Mouse (Mus musculus) MEL (cell line): ENCODE results near the gene H2-DMb1. TPM values are rescaled to one million over a fixed set of nuclear protein-coding genes. Genes with fewer than 3 reads are reported as not detected.

Experiments
- DNase-seq: peaks from one replicate; pipeline ENCODE4 v3.0.0; 2011; ENCODE audit warnings: low read depth, low spot score
- H3K27ac ChIP-seq: 2 replicates; pipeline ENCODE4 v1.5.1; 2012; ENCODE audit warnings: low read depth, mild to moderate bottlenecking, control low read depth, low read length, moderate library complexity; ENCODE audit not compliant: control insufficient read depth
- H3K27me3 ChIP-seq, 2 experiments: fragments of 150-350 bp in 1 of 2; sonication (generic) in 1 of 2; 2 replicates each; pipeline ENCODE4 v1.6.1; 2012; ENCODE audit warnings: low read length in 2 of 2, mild to moderate bottlenecking in 2 of 2, improper control_type of control experiment in 1 of 2, moderate library complexity in 1 of 2; ENCODE audit not compliant: insufficient read depth in 2 of 2, control insufficient read depth in 1 of 2
- H3K36me3 ChIP-seq, 2 experiments: 2 replicates each; pipeline ENCODE4 v1.6.1; 2012 to 2014; ENCODE audit warnings: low read length in 2 of 2, improper control_type of control experiment in 1 of 2, inconsistent platforms in 1 of 2, mild to moderate bottlenecking in 1 of 2; ENCODE audit not compliant: insufficient read depth in 2 of 2, control insufficient read depth in 1 of 2
- H3K4me1 ChIP-seq, 2 experiments: fragments of 150-350 bp in 1 of 2; sonication (generic) in 1 of 2; 2 replicates each; pipeline ENCODE4 v1.6.1; 2012; ENCODE audit warnings: low read length in 2 of 2, improper control_type of control experiment in 1 of 2, mild to moderate bottlenecking in 1 of 2; ENCODE audit not compliant: insufficient read depth in 2 of 2, control insufficient read depth in 1 of 2
- H3K4me3 ChIP-seq, 2 experiments: fragments of 150-350 bp in 1 of 2; sonication (generic) in 1 of 2; 2 replicates each; pipeline ENCODE4 v1.5.1; 2012; ENCODE audit warnings: low read depth in 2 of 2, low read length in 2 of 2, mild to moderate bottlenecking in 2 of 2, moderate library complexity in 2 of 2, control low read depth in 1 of 2, improper control_type of control experiment in 1 of 2; ENCODE audit not compliant: control insufficient read depth in 1 of 2, insufficient read depth in 1 of 2
- H3K79me2 ChIP-seq: 2 replicates; pipeline ENCODE4 v1.6.1; 2012; ENCODE audit warnings: mild to moderate bottlenecking, low read length, moderate library complexity; ENCODE audit not compliant: control insufficient read depth, poor library complexity, insufficient read depth
- H3K9ac ChIP-seq: 2 replicates; pipeline ENCODE4 v1.6.1; 2012; ENCODE audit warnings: low read depth, mild to moderate bottlenecking, control low read depth, low read length, moderate library complexity; ENCODE audit not compliant: control insufficient read depth, poor library complexity, severe bottlenecking
- H3K9me3 ChIP-seq: fragments of 150-350 bp; sonication (generic); replicated peaks from 2 replicates; pipeline ENCODE4 v1.6.1; 2012; ENCODE audit warnings: mild to moderate bottlenecking, low read length, improper control_type of control experiment, moderate library complexity; ENCODE audit not compliant: insufficient read depth
- BHLHE40 ChIP-seq: IDR thresholded peaks from 2 replicates; pipeline ENCODE4 v1.6.1; 2012; ENCODE audit warnings: low read depth, mild to moderate bottlenecking, inconsistent platforms, low read length, improper control_type of control experiment, borderline replicate concordance
- CTCF ChIP-seq, 3 experiments: IDR thresholded peaks in 2 of 3; conservative IDR thresholded peaks in 1 of 3; 2 replicates each; pipeline ENCODE4 v1.5.1; 2011 to 2012; ENCODE audit warnings: low read length in 3 of 3, low read depth in 2 of 3, mild to moderate bottlenecking in 2 of 3, improper control_type of control experiment in 1 of 3, inconsistent platforms in 1 of 3, mixed read lengths in 1 of 3, moderate library complexity in 1 of 3; ENCODE audit not compliant: control insufficient read depth in 1 of 3, insufficient read depth in 1 of 3, poor library complexity in 1 of 3, severe bottlenecking in 1 of 3
- E2F4 ChIP-seq: IDR thresholded peaks from 2 replicates; pipeline ENCODE4 v1.6.1; 2011; ENCODE audit warnings: low read depth, low read length, improper control_type of control experiment, borderline replicate concordance
- ELF1 ChIP-seq: IDR thresholded peaks from 2 replicates; pipeline ENCODE4 v1.6.1; 2014; ENCODE audit warnings: low read depth, mild to moderate bottlenecking, inconsistent platforms, low read length, improper control_type of control experiment, moderate library complexity
- EP300 ChIP-seq, 2 experiments: IDR thresholded peaks; 2 replicates each; pipeline ENCODE4 v1.6.1; 2011; ENCODE audit warnings: improper control_type of control experiment in 2 of 2, low read length in 2 of 2, low read depth in 1 of 2, mild to moderate bottlenecking in 1 of 2
- ETS1 ChIP-seq: IDR thresholded peaks from 2 replicates; pipeline ENCODE4 v1.6.1; 2012; ENCODE audit warnings: low read depth, mild to moderate bottlenecking, inconsistent platforms, low read length, improper control_type of control experiment, moderate library complexity
- GATA1 ChIP-seq: IDR thresholded peaks from 2 replicates; pipeline ENCODE4 v1.6.1; 2011; ENCODE audit warnings: low read depth, low read length, improper control_type of control experiment
- JUND ChIP-seq: IDR thresholded peaks from 2 replicates; pipeline ENCODE4 v1.6.1; 2011; ENCODE audit warnings: low read depth, mild to moderate bottlenecking, improper control_type of control experiment, low read length
- MAZ ChIP-seq: IDR thresholded peaks from 2 replicates; pipeline ENCODE4 v1.6.1; 2012; ENCODE audit warnings: low read depth, mild to moderate bottlenecking, inconsistent platforms, low read length, improper control_type of control experiment
- MXI1 ChIP-seq: IDR thresholded peaks from 2 replicates; pipeline ENCODE4 v1.6.1; 2011; ENCODE audit warnings: mild to moderate bottlenecking, low read depth, low read length, improper control_type of control experiment
- MYC ChIP-seq: IDR thresholded peaks from 2 replicates; pipeline ENCODE4 v1.6.1; 2011; ENCODE audit warnings: low read depth, mild to moderate bottlenecking, low read length, improper control_type of control experiment, moderate library complexity
- NELFE ChIP-seq: IDR thresholded peaks from 2 replicates; pipeline ENCODE4 v1.6.1; 2011; ENCODE audit warnings: low read depth, low read length, improper control_type of control experiment
- NRF1 ChIP-seq: IDR thresholded peaks from 2 replicates; pipeline ENCODE4 v1.6.1; 2014; ENCODE audit warnings: low read depth, mild to moderate bottlenecking, inconsistent platforms, low read length, improper control_type of control experiment, moderate library complexity; ENCODE audit not compliant: poor library complexity, insufficient read depth, severe bottlenecking
- POLR2A ChIP-seq, 2 experiments: IDR thresholded peaks; 2 replicates each; pipeline ENCODE4 v1.6.1; 2011 to 2012; ENCODE audit warnings: low read length in 2 of 2, mild to moderate bottlenecking in 2 of 2, control low read depth in 1 of 2, improper control_type of control experiment in 1 of 2, low read depth in 1 of 2, moderate library complexity in 1 of 2; ENCODE audit not compliant: control insufficient read depth in 1 of 2, insufficient read depth in 1 of 2, poor library complexity in 1 of 2
- POLR2AphosphoS5 ChIP-seq: IDR thresholded peaks from 2 replicates; pipeline ENCODE4 v1.6.1; 2012; ENCODE audit warnings: low read depth, borderline replicate concordance, mild to moderate bottlenecking, inconsistent platforms, low read length, moderate library complexity, mixed read lengths
- SIN3A ChIP-seq: IDR thresholded peaks from 2 replicates; pipeline ENCODE4 v1.6.1; 2012; ENCODE audit warnings: low read length, improper control_type of control experiment, inconsistent platforms
- SMC3 ChIP-seq: IDR thresholded peaks from 2 replicates; pipeline ENCODE4 v1.6.1; 2011; ENCODE audit warnings: low read depth, low read length, improper control_type of control experiment
- TAL1 ChIP-seq: IDR thresholded peaks from 2 replicates; pipeline ENCODE4 v1.6.1; 2012; ENCODE audit warnings: mild to moderate bottlenecking, inconsistent platforms, low read length, moderate library complexity, mixed read lengths
- TBP ChIP-seq: IDR thresholded peaks from 2 replicates; pipeline ENCODE4 v1.8.0; 2011; ENCODE audit warnings: low read depth, low read length, improper control_type of control experiment
- TCF12 ChIP-seq: IDR thresholded peaks from 2 replicates; pipeline ENCODE4 v1.6.1; 2014; ENCODE audit warnings: low read depth, mild to moderate bottlenecking, inconsistent platforms, low read length, improper control_type of control experiment, moderate library complexity
- UBTF ChIP-seq: IDR thresholded peaks from 2 replicates; pipeline ENCODE4 v1.6.1; 2012; ENCODE audit warnings: low read depth, mild to moderate bottlenecking, inconsistent platforms, low read length, improper control_type of control experiment, moderate library complexity, borderline replicate concordance; ENCODE audit not compliant: insufficient read depth
- USF1 ChIP-seq: IDR thresholded peaks from 2 replicates; pipeline ENCODE4 v1.6.1; 2014; ENCODE audit warnings: low read depth, mild to moderate bottlenecking, inconsistent platforms, low read length, improper control_type of control experiment, moderate library complexity
- USF2 ChIP-seq, 2 experiments: IDR thresholded peaks; 2 replicates each; pipeline ENCODE4 v1.6.1; 2011 to 2012; ENCODE audit warnings: improper control_type of control experiment in 2 of 2, low read length in 2 of 2, borderline replicate concordance in 1 of 2, inconsistent platforms in 1 of 2, low read depth in 1 of 2, mild to moderate bottlenecking in 1 of 2; ENCODE audit not compliant: insufficient read depth in 1 of 2
- ZNF384 ChIP-seq: IDR thresholded peaks from 2 replicates; pipeline ENCODE4 v1.6.1; 2012; ENCODE audit warnings: low read depth, mild to moderate bottlenecking, inconsistent platforms, low read length, improper control_type of control experiment
- polyA plus RNA-seq, 2 experiments: library from polyadenylated mRNA; stranded (reverse) in 1 of 2; unstranded in 1 of 2; fragments of >175 nt in 1 of 2; fragments of >200 nt in 1 of 2; gene quantifications; 2 replicates each; pipeline versions ENCODE4 v1.2.1 to v1.2.4; 2012; ENCODE audit warnings: low replicate concordance in 2 of 2, low read depth in 1 of 2; ENCODE audit not compliant: insufficient read length in 2 of 2, insufficient read depth in 1 of 2, missing spikeins in 1 of 2
- total RNA-seq: library from RNA; depleted of rRNA; stranded (reverse); fragments of 300-350 nt; gene quantifications from 2 replicates; pipeline ENCODE4 v1.2.3, GENCODE M21; 2012

Gene H2-DMb1
- total and polyA plus RNA-seq, 3 experiments, result 0.67 TPM; not detected in 2

DNA sequence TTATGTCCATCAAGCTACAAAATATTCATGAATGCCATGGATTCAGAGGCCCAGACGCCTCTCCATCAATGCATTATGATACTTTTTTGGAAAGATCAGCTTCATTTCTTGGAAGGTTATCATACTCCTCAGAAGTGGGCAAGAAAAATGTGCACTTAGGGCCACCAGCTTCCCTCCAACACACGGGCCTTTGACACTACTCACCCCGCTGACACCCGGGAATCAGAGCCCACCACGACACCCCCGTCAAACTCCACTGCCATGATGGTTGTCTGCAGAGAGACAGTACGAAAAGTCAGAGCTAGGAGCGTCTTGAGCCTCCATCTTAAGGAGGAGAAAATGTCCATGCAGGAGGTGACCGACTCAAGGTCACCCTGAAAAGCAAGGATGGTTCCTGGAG, 32.7 kb downstream of the H2-DMb1 start:
- H3K27me3 ChIP-seq, result no peaks in the 10 kb centered on the region
- H3K36me3 ChIP-seq, result peaks cover 0 to 8% of the 10 kb centered on the region in 2 experiments; a peak in 3 of 4 replicates
- H3K4me1 ChIP-seq, result peaks cover 16 to 30% of the 10 kb centered on the region in 2 experiments
- H3K9ac ChIP-seq, result no peak overlapping the region
- H3K9me3 ChIP-seq, result no peaks in the 10 kb centered on the region
- no peak overlapping the region for H3K27ac ChIP-seq
- DNase-seq, result no peak
- no peak overlapping the region for H3K4me3 ChIP-seq
- TF ChIP-seq USF1 (no peak), USF2 (IDR thresholded peaks at IDR 0.05; ENCODE audit: borderline replicate concordance in 1 of 2, insufficient read depth in 1 of 2, low read depth in 1 of 2, low read length in 2 of 2) (no peak), SMC3 (no peak), JUND (no peak), EP300 (IDR thresholded peaks at IDR 0.05; ENCODE audit: low read depth in 1 of 2, low read length in 2 of 2) (no peak), E2F4 (no peak), ELF1 (no peak), MAZ (no peak), ETS1 (no peak), ZNF384 (no peak), CTCF (IDR thresholded peaks at IDR 0.05 in 2 of 3, conservative IDR thresholded peaks at IDR 0.05 in 1 of 3; ENCODE audit: control insufficient read depth in 1 of 3, insufficient read depth in 1 of 3, low read depth in 2 of 3, low read length in 3 of 3, poor library complexity in 1 of 3, severe bottlenecking in 1 of 3) (no peak), TCF12 (no peak), BHLHE40 (no peak), UBTF (no peak), POLR2AphosphoS5 (no peak), SIN3A (no peak), MYC (no peak), TAL1 (no peak), NELFE (no peak), TBP (no peak)
- peaks cover 10% of the 10 kb centered on the region for H3K79me2 ChIP-seq

DNA sequence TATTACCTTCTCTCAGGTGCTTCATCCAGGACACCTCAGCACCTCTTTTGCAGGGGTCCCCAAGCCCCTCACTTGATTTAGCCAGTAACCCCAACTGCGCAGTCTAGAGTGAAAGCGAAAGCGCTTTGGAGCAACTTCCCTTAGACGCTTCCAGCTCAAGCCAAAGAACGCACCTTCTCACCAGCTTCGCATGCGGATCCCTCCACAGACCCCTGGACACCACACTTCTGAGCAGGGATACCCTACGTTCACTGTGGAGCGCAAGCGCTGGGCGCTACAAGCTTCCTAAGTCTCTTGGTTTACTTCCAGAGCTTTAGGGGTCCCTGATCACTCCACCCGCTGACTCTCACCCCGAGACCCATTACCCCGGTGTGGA, 34.0 kb downstream of the H2-DMb1 start:
- Histone ChIP-seq H3K4me3 (peak overlapping the region; percentile 63 to 83), H3K9me3 (no peaks in the 10 kb centered on the region), H3K79me2 (peaks cover 10% of the 10 kb centered on the region), H3K36me3 (peaks cover 0 to 8% of the 10 kb centered on the region in 2 experiments; a peak in 3 of 4 replicates), H3K27me3 (no peaks in the 10 kb centered on the region), H3K4me1 (peaks cover 16 to 30% of the 10 kb centered on the region in 2 experiments), H3K9ac (peak overlapping the region; percentile 65), H3K27ac (0 out of 2 replicates have a peak overlapping the region, but pooled peaks have one; percentile 4)
- DNase-seq, result no peak
- TF ChIP-seq MAZ, result no peak
- no peak for TF ChIP-seq NRF1
- TF ChIP-seq UBTF, result no peak
- peak in 1 of 2 experiments; percentile 55; a peak in 1 of 4 replicates for TF ChIP-seq POLR2A (IDR thresholded peaks at IDR 0.05; ENCODE audit: control insufficient read depth in 1 of 2, insufficient read depth in 1 of 2, low read depth in 1 of 2, low read length in 2 of 2, poor library complexity in 1 of 2)
- no peak for TF ChIP-seq GATA1
- no peak for TF ChIP-seq MXI1
- no peak; the same call in 1 of the 2 replicates for TF ChIP-seq TBP
